Mouse (Mus musculus): ENCODE results near the gene Usp15.
"Not testable (repeated sequence)": the region's sequence is repeated elsewhere in the genome, so short reads cannot be mapped to it uniquely, and the experiment has no call there.

Usp15 gene

DNA sequence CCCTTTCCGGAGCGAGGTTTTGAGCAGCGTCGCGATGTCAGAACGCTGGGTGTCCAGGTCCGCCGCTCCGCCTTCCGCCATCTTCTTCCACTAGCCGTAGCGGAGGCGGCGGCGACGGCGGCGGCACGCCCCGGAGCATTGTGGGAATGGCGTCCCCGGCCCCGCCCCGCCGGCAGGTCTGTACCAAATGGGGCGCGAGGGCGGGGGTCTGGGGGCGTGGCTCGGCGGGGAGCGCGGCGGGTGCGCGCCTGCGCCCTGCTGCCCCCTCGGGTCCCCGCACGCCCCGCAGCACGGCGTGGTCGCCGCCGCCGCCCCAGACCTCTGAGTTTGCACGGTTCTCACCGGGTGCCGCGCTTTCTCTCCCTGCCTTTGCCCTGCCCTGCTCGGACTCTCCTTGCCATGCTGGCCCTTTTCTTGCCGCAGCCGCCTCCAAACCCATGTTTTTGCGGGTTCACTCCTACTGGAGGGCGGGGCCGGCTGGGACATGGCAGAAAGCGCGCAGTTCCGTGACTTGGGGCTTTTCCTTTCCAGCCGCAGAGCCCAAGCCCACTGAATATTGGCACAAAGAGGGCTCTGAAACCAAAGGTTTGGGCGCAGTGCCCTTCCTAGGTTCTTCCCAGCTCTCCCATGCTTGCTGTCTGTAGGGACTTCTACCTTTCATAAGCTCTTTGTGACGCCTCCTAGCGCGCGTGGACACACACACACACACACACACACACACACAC, at the start of gene Usp15:
Gene Usp15 (minus strand): TSS at position 161 of the 725 bp plus-strand sequence.
- in situ Hi-C loops (cut with MboI, MseI): no loop called here

DNA sequence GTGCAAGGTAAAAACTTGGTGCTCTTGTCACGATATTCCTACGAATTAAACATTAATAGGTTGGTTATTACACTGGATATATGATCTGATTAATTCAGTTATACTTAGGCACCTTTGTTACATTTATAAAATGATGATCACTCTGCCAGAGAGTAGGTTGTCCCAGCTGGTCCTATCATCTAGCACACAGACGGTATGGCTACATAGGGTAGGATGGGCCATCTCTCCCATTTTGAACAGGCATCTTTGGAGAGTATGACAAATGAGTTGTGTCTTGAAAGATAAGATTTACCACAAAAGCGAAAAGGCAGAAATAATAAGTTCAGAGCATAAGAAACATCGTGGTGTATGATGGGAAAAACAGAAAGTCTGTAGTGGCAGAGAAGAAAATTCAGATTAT, 32.6 kb upstream of the Usp15 start:
- in situ Hi-C loops (cut with MboI, MseI): no loop called here

DNA sequence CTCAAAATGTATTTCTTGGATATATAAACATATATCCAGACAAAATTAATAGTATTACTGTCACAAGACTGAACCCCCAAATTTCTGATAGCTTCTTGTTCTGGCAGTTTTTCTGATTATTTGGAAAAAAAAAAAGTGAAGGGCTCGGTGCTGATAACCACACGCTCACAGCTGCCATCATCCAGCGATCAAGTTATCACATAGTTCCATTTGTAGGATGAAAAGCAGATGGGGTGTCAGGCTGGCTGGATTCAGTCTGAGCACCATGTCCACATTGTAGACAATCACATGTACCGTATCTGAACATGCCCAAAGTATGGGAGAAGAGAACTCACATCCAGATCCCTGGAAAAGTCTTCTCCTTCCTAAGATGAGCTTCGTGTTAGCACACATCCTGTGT, 26.0 kb upstream of the Usp15 start:
- in situ Hi-C loops (cut with MboI, MseI): no loop called here

DNA sequence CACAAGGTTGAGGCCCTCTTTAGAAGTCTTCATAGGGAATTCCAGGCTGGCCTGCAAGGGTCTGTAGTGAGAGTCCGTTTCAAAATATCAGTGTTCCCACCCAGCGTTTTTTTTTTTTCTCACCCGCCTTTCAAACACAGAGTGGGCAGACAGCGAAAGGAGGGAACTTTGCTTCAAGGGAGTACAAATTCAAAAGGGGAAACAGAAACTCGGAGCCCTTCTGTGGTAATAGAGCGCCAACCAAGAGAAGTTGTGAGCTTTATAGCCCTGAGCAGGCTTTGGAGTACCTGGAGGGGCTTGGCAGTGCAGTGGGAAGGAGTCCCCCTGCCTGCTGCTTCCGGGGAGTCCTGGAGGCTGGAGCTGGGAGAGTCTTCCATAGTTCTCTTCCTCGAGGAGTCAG, 12.7 kb upstream of the Usp15 start:
- in situ Hi-C loops (cut with MboI, MseI): no loop called here

DNA sequence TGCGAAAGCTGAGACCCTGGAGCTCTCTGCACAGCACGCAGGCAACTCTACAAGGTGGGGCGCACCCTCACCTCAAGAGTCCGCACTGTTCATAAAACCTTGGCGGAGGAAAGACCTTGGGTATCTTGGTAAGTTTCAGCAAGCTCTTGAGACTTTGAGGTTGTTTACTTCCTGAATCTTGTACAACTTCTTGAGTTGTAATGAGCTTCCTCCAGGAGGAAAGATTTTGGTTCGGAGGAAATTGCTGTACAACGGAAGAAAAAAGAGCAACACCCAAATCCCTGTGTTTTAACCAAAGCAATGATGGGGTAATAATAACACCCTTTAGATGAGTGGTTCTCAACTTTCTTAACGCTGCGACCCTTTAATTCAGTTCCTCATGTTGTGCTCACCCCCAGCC, 11.5 kb upstream of the Usp15 start:
- in situ Hi-C loops (cut with MboI, MseI): no loop called here

DNA sequence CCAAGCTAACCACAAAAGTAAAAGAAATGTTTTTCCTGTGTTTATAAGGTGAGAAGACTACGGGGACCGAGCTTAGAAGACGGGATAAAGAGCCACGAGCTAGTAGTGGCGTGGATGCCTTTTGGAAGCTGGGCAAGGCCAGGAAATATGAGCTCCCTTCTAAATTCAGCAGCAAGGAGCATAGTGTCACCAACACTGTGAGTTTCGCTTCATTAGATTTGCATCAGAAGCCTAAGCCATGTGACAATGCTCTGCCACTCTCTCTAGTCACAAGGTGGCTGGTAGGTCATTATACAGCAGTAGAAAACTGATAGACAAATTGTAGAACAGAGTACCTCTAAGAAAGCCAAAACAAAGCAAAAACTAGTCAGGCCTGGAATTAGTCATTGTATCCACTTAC, 9.3 kb upstream of the Usp15 start:
- in situ Hi-C loops (cut with MboI, MseI): no loop called here

DNA sequence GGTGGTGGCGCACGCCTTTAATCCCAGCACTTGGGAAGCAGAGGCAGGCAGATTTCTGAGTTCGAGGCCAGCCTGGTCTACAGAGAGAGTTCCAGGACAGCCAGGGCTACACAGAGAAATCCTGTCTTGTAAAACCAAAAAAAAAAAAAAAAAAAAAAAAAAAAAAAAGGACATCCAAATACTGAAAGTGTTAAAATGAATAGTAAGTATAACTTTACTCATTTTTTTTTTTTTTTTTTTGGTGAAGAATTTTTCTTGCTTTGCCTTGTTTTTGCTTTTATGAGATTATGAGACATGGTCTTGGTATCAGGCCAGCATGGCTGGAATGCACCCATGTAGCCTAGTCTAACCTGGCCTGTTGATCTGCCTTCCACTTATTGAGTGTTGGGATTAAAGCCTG, 8.6 kb upstream of the Usp15 start:
- in situ Hi-C loops (cut with MboI, MseI): not testable (repeated sequence)

DNA sequence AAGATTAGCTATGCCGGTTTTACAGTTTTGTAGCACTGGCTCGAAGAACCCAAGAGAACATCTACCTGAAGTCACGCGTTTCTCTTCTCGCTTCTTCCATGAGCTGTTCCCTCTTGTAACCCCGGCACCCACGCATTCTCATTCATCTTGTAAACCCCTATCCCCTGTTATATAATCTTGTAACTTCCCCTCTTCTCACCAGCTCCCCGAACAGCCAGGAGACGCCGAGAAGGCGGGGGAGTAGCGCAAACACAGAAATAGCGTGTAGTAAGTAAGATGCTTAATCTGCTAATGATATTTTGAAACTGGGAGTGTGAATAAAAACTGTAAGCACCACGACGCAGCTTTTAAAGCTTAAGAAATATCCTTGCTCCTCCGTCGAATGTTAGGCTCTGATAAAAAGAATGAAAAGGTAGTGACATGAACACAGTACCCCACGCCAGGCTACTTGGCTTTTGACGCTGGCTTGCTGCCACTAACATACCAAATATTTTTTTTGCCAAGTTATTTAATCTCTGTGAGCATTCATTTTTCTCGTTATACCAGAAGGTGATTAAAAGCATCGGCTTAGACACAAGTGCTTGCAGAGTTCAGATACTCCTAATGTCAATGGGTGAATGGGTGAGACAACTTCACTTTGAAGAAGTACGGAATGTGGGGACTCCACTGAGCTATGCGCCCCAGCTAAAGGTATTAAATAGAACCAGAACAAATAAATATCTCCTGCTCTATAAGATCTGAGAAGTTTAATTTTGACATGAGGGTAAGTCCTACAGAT, 5.4 kb upstream of the Usp15 start:
- in situ Hi-C loops (cut with MboI, MseI): no loop called here

DNA sequence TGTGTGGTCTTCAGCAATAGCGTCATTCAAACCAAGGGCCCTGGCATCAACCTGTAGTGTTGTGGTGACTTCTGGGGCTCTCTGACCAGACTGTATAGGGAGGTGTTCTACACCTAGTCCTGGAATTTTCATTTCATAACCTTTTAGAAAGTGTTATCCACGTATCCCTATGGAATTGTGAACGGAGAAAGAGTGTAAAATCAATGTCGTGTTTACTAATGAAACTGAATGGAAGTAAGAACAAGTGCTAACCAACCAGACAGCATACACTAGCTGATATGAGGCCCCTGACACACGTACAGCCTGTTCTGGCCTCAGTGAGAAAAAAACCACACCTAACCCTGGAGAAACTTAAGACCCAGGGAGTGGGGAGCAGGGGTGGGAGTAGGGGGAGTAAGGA, 4.6 kb upstream of the Usp15 start:
- in situ Hi-C loops (cut with MboI, MseI): no loop called here

DNA sequence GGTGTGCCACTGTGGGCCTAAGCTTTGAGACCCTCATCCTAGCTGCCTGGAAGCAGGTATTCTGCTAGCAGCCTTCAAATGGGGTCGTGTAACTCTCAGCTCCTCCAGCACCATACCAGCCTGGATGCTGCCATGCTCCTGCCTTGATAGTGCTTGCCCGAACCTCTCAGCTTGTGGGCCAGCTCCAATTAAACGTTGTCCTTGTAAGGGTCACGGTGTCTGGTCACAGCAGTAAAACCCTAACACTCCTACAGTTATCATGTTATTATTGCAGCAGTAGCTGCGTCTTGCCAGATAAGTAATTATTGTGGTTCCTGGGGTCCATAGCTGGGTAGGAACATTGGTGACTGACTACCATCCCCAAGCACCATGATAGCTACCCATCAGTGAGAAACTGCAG, 4.2 kb upstream of the Usp15 start:
- in situ Hi-C loops (cut with MboI, MseI): no loop called here

DNA sequence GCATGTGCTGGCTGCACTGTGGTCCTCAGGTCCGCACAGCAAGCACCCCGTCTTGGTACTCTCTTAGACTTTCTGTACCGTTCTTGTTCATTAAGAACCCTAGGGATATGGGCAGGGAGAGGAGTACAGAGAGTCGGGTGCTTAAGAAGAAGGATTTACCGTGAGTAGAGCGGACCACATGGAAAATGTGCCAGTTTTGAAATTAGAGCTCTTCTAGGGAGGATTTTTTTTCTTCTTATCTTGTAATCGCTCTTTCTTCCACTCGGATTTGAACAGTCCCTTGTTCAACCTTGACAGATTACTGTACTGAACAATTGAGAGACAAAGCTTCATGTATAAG, 3.5 kb upstream of the Usp15 start:
- in situ Hi-C loops (cut with MboI, MseI): no loop called here

DNA sequence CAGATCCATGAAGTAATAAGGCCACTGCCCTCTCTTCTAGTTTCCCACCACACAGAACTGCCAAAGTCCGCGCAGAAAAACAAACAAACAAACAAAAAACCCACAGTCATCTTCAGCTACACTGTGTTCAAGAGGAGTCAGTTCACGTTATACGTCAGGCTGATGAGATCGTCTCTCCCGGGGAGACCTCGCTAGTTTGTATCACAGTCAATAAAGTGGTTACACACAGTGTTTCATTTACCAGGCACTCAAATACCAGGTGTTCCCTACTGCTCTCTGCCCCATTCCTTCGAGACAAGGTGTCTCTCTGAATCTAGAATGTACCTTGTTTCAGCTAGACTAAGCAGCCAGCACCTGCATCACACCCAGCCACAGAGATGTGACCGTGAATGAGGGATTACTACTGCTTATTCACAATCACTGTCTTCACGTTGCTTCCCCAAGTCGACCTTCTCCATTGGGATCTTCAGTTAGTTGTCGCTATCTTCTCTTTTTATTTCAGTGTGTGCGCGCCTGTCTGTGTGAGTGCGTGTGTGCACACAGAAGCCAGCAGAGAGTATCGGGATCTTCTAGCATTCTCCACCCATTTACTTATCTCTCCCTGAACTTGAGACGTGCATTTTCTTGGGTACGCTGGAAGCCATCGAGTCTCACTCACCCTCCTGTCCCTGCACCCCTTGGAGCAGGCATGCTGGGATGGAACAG, 3.0 kb upstream of the Usp15 start:
- in situ Hi-C loops (cut with MboI, MseI): no loop called here

DNA sequence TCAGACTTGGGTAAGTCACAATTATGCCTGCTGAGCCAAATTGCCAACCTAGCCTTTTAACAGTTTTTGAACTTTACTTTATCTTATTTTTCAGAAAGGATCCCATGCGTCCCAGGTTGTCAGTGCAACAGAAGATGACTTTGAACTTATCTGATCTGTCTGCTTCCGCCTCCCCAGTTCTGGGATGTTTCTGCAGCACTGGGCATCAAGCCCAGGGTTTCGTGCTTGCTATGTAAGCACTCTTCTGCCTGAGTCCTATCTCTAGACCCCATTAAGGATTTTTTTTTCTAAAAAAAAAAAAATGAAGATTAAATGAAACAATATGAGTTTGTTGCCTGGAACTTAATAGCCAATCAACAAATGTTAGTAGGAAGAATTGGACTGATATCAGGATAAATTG, 2.3 kb upstream of the Usp15 start:
- in situ Hi-C loops (cut with MboI, MseI): no loop called here

DNA sequence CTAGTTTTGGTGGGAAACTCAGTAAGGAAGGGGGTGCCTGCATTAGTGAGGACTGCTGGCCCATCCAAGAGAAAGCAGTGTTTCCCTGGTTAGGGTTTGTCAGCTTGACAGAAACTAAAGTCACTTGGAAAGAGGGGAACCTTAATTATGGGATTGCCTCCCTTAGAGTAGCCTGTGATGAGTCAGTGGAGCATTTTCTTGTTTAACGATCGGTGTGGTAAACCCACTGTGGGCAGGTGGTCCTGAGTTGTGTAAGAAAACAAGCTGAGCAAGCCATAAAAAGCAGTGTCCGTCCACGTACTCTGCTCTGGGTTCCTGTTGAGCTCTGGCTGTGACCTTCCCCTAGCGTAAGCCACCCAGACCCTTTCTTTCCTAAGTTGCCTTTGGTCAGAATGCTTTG, 1.4 kb upstream of the Usp15 start:
- in situ Hi-C loops (cut with MboI, MseI): no loop called here

DNA sequence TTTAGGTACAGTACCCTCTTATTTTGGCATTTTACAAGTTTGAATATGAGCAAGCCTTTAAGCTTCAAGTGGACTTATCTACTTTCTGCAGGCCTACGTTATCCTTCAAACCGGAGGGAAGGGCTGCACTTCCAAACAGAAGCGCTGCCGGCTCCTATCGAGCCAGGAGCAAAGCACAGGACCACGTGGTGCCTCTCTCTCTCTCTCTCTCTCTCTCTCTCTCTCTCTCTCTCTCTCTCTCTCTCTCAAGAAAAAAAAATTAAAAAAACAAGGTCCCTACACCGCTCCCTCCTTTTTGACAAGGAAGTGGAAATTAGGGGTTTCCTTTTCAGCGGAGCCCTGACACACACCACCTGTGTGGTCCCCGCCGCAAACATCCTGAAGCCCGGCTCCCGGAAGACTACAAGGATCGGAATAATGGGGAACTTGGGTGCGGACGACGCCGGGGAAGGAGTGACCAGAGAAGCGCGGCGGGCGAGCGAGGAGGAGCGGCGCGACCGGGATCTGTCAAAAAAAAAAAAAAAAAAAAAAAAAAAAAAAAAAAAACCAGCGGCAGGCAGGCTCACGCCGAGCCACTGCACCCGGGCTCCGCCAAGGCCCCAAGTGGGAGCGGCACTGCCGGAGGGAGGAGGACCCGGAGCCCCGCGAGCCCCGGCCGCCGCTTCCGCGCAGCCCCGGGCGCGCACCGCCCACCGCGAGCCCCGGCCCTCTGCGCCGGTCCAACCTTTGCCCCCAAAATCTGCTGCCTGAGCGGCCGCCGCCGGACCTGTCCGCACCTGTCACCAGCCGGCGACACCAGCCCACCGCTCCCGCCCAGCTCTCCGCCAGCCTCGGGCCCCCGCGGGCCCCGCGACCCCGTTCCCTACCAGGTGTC, 597 bp downstream of the Usp15 start:
- in situ Hi-C loops (cut with MboI, MseI): no loop called here

DNA sequence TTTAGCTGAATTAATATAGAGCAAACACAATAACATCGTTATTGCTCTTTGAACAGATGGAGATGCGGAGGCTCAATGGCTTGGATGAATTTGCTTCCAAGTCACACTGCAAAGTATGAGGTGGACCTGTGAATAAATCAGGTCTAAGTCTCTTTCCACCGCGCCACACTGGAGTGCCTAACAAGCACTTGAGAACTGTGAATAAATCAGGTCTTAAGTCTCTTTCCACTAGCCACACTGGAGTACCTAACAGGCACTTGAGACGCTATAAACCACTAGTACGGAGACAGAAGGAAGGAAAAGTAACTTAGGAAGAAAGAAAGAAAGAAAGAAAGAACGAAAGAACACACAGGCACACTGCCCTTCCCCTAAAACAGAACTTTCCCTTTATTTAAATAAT, 1.3 kb downstream of the Usp15 start:
- in situ Hi-C loops (cut with MboI, MseI): no loop called here

DNA sequence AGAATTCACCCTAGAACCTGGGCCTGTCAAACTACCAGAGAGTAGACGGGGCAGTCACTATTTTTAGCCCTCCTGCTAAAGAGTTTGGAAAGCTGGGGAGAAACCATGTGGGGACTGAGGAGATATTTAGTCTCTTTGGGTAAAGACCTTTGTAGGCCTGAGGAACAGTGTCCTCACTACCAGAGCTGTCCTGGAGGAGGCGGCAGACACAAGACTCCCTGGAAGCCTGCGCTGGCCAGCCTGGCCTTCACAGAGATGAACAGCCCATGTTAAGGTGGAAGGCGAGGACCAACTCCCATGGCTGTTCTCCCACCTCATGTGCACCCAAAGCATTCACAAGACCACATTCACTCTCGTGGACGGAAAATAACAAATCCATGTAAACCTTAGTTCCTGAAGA, 5.8 kb downstream of the Usp15 start:
- in situ Hi-C loops (cut with MboI, MseI): no loop called here

DNA sequence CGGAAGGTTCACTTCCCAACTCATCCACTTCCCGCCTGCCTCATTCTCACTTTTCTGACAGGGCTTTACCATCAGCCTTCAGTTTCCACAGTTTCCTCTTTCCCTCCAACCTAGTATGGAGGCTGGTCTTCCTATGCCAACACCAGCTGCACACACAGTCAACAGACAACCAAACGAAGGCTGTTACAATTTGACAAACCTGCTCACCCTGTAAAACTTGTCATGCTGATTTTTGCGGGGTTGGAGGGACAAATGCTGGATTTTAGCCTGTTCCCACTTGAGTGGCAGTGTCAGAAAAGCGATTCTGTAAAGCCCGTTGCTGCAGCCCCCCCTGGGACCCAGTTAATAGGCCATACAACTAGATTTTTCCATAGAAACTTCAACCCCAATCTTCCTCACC, 9.5 kb downstream of the Usp15 start:
- in situ Hi-C loops (cut with MboI, MseI): loop anchor here (10.0 kb wide), 1 partner anchor 393 kb away; no protein-coding TSS in a partner anchor

DNA sequence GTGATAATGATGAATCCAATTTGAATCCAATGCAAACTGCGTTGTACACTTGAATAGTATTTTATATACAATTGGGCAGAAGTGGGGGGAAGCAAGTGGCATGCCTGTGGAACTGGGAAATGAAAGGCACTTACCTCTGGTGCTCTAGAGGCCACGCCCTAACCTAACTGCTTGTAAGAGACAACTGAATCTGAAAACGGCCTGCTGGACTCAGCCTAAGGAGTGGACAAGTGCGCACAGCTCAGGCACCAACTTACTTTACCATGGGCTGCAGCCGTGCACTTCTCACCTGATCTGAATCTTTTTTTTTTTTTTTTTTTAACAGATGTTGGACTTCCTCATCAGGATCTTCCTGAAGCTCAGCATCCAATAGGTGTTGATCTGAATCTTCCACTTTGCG, 10.9 kb downstream of the Usp15 start:
- in situ Hi-C loops (cut with MboI, MseI): loop anchor here (10.0 kb wide), 1 partner anchor 391 kb away; no protein-coding TSS in a partner anchor

DNA sequence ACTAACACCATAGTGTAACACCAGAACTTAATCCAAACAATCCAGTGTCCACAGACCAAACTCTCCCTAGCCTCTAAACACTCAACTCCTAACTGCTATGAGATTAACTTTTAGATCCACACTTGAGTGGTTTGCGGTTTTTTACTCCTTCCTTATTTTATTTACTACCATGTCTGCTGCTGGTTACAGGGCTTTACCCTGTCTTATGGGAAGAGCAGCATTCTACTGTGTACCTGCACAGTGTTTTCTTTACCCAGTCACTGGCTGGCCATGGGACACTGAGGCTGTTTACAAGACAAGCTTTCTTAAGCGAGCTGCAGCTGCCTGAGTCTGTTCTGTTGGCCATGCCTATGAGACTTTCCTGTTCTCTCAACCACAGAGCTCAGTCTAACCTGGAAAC, 13.1 kb downstream of the Usp15 start:
- in situ Hi-C loops (cut with MboI, MseI): loop anchor here (10.0 kb wide), 1 partner anchor 389 kb away; no protein-coding TSS in a partner anchor

DNA sequence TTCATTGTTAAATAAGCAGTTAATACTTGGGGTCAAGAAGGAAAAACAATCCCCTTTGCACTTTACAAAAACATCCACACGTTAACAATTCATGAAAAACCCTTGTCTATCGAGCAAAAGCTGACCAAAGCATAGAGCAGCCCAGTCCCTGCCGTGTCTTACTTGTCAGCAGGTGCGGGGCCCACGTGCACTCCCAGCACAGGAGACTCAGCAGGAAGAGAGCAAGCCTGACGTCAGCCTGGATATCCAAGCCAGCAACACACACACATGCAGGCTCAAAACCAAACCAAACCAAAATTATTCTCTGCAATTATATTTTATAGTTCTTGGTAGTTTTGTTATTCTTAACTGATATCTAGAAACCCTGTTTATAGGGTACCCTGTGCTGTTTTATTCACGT, 13.6 kb downstream of the Usp15 start:
- in situ Hi-C loops (cut with MboI, MseI): loop anchor here (10.0 kb wide), 1 partner anchor 388 kb away; no protein-coding TSS in a partner anchor

DNA sequence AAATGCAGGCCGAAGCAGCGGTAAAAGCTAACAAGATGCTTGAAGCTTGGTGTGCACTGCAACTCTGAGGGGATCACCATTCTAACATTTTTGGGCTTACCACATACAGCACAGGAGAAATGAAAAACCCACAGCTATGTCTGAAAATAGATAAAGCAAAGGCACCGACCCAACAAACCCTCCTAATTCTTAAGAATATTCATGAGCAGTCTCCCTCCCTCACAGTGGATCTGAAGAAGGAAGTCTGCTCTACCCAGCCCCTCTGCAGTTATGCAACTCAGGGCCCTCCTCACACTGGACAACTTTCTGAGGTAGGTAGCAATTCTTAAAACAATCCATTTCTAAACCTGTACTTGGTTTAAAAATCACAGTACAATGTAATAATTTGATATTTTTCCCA, 14.4 kb downstream of the Usp15 start:
- in situ Hi-C loops (cut with MboI, MseI): loop anchor here (10.0 kb wide), 1 partner anchor 388 kb away; no protein-coding TSS in a partner anchor

Measured in T-helper 1 cell (primary cell).